Mouse (Mus musculus) adrenal gland (tissue): Measurements from ENCODE around the gene Ulk4.

ENCODE experiments used
- intact Hi-C: fragments of 180-260 bp; cut with DNase I; formaldehyde crosslinking; loops from one replicate; pipeline ENCODE4 v1.15.1; 2025
- long read RNA-seq, 2 experiments: library from polyadenylated mRNA; unstranded; transcript quantifications; one replicate each; pipeline ENCODE4 v2.0.0; 2020; ENCODE audit warnings: borderline replicate concordance in 1 of 2; ENCODE audit not compliant: insufficient replicate concordance in 1 of 2

Ulk4 gene
- long read RNA-seq, experiment 1: 0 reads
- long read RNA-seq, experiment 2, partial matches to known transcripts: 1 of 1 reads
- long read RNA-seq, experiment 2, other reads (novel, unspliced or antisense): 0 of 1 reads

DNA sequence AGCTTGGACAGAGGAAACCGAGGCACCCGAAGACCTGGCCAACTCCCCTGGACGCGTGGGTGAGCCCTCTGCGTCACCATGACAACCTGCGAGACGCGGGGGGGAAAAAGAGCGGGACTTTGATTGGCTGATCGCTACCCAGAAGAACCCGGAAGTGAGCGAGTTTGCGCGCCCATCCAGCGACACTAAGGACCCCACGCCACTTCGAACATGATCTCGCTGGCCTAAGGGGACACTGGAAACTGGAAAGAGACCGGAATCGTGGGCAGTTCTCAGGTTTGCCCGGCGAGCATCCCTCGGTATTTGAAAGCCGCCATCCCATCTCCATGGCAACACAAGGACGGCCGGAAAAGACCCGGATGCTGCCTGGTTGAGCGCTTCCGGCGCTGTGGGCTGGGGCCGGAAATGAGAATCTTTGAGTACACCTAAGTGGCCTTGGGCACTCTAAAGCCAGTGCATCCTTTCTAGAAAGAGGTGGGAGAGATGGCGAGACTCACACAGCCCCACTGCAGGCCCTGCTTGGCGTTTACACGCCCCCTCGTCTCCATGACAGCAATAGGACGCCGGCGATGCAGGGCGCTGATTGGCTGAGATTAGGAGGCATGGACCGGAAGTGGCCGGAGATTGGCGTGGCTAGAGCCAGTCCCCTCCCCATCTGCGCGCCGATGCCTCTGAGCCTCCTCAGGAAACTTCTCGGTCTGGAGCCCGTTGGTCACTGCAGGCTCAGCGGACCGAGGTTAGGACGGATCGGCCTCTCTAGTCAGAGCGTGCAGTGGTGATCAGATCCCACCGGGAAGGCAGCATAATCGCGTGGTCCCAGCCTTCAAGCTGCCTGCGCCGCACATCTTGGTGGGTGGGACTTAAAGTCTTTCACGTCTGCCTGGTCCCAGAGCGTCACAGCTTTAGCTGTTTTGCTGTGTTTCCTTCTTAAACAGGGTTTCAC, at the start of gene Ulk4:
Gene Ulk4 (minus strand): TSS at position 80 of the 943 bp plus-strand sequence.
- intact Hi-C loops: no loop called here

DNA sequence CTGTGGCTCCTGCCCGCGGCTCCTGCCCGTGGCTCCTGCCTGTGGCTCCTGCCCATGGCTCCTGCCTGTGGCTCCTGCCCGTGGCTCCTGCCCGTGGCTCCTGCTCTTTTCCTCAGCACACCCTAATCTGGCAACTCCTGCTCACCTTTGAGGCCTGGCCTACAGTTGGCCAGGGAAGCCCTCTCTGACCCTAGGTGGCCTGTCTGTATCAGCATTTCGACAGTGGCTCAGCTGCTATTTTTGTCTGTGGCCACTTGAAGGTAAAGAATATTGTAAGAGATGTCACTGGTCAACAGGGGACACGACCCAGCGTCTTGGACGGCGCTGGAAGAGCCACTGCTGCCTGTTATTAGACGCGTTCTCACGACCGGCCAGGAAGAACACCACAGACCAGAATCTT, 45.0 kb upstream of the Ulk4 start:
- intact Hi-C loops: no loop called here

GRCm38 (mm10) chr9:121321118-121321517, 44.1 kb upstream of the Ulk4 start:
- intact Hi-C loops: no loop called here

GRCm38 (mm10) chr9:121320433-121320832, 43.4 kb upstream of the Ulk4 start:
- intact Hi-C loops: no loop called here

DNA sequence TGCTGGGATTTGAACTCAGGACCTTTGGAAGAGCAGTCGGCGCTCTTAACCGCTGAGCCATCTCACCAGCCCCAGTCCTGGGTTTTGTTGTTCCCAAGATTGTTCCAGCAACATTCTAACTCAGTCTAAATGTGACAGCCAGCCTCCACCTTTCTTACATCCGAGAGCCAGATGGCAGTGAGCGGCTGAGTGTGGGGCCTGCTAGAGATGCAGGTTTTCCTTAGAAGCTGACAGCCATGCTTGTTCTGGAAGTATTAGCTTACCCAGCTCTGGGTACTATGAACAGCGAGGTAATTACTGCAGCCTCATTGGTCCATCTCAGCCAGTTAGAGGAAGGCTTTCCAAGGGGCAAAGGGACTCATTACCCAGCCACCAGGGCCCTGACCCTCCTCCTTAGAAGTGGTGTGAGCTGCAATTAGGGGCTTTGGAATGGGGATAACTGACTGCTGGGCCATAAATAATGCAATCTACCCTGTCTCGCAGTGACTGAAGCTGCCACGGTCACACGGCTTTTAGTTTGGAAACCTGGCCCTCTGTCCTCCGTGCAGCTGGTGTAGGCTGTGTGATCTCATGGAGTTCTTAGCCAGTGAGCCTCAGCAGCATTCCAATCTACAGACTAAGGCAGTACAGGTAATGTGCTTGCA, 42.4 kb upstream of the Ulk4 start:
- intact Hi-C loops: no loop called here

DNA sequence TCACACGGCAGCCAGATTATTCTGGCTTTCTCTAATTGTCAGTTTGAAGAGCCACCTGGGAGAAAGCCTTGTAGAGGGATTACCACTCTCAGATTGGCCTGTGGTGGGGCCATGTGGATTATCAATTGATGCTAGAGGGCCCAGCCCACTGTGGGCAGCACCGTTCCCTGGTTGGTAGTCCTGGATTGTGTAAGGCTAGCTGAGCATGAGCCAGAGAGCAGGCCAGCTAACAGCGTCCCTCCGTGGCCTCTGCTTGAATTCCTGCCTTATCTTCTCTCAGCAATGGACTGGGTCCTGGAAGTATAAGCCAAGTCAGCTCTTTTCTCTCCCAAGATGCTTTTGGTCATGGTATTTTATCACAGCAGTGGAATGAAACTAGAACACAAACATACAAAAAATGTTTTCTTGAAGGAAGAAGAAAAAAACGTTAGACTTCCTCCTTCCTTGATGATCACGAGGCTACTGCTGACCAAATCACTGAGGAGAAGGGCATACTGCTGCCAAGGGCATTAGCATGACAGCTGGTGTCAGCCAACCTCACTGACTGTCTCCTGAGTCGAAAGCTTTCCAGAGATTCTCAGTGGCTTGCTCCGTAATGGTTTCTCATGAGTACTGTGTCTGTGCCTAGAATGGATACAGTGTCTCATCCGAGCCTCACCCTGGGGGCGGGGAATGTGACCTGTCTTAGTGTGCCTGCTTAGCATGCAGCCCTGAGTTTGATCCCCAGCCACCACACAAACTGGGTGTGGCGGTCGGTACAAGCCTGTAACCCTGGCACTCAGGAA, 39.8 kb upstream of the Ulk4 start:
- intact Hi-C loops: no loop called here

- intact Hi-C loops: no loop called here
These were observed 39.1 kb upstream of the Ulk4 start for GRCm38 (mm10) chr9:121315901-121316595.

DNA sequence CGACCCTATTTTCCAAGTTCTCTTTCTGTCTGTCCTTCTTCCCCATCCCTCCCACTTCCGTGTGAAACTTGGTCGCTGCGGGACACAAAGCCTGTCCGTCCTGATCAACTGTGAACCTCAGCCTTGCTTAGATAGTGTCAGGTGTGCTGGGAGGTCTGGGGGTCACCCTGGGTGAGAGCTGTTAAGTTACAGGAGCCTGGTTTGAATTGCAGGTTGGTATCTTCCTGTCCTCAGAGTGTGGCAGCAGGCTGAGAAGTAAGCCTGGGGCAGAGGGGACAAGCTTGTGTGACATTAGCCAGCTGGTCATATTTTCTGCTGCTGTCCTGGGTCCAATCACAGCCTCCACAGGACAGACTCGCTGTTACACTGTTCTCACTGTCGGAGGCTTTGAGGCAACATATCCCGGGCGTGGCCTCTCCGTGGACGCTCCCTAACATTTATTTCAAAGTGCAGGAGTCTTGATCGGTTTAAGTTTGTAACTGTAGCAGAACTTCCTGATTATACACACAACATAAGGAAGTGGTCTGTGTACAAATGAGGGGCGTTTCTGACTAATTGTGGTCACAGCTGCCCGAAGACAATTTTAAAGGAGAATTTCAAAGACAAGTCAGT, 37.6 kb upstream of the Ulk4 start:
- intact Hi-C loops: no loop called here

DNA sequence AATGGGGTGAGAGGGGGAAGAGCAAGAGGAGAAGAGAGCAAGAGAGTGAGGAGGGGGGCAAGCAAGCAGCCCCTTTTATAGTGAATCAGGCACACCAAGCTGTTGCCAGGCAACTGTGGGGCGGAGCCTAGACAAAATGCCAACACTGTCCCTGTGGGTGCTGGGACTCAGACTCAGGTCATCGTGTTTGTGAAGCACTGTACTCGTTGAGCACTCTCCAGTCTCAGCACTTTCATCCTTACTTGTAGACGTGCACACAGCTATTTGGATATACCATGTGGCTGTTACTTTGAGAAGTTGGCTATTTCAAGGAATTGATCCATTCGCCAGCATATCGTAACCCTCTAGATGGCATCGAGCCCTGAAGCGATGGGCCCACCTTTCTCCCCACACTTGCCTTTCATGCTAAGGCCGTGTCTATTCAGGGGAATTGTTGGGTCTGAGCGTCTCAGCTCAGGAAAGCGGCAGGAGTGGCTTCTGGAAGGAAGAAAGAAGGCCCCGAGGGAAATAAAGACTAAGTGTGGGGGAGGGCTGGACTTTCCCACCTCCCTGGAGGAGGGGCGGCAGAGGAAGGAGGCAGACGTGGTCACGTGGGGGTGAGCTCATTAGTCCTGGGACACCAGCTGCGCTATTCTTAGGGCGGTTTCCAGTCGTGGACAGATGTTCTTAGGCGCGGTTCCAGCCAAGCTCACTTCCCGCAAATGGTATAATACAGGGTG, 36.8 kb upstream of the Ulk4 start:
- intact Hi-C loops: no loop called here

- intact Hi-C loops: no loop called here
These were observed 35.4 kb upstream of the Ulk4 start for GRCm38 (mm10) chr9:121312237-121312891.

DNA sequence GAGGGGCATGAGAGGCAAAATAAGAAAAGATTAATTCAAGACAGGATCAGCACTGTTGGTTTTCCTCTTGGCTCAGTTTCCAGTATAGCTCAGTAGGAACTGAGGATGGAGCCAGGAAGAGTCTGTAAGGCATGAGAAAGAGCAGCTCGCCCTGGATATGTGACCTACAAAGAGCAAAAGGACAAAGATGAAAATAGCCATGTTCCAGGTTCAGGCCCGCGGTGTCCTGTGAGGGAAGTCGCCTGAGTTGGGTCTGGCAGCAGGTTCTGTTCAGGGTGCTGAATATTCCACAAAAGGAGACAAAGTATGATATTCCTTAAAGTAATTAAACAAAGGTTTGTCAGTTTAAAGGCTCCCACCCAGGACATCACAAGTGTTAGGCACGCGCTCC, 34.8 kb upstream of the Ulk4 start:
- intact Hi-C loops: no loop called here

DNA sequence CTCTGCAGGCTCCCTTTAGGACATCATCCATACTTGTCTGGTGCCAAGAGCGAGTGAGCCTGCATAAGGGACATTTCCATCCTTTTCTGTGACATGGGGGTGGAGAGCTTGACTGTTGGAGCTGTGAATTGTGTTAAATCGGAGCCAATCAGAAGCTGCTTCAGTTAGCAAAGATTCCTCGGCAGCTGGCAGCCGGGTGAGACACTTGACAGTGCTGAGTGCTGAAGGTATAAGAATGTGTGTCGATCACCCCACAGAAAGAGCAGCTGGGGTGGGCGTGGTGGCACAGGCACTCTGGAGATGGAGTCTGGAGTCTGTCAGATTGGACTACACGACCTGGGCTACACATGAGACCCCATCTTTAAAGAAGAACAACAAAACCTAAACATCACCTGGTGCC, 33.5 kb upstream of the Ulk4 start:
- intact Hi-C loops: no loop called here

DNA sequence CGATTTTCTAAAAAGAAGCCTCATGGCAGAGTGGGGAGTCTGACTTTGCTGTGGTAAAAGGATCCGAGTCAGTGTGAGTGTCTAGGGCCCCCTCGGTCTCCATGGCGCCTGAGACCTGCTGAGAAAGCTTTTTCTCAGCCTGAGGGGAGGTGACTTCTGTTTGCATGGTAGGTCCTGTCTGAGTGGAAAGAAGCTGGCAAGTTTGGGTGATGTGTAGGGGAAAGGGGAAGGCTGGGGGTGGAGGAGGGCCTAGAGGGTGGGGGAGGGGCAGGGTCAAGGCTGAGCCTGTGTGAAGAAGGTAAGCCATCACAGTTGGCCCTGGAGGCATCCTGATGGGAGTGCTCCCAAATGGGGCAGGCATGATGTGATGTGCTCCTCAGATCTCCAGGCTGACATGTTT, 32.3 kb upstream of the Ulk4 start:
- intact Hi-C loops: no loop called here

GRCm38 (mm10) chr9:121305456-121305855, 28.5 kb upstream of the Ulk4 start:
- intact Hi-C loops: no loop called here

DNA sequence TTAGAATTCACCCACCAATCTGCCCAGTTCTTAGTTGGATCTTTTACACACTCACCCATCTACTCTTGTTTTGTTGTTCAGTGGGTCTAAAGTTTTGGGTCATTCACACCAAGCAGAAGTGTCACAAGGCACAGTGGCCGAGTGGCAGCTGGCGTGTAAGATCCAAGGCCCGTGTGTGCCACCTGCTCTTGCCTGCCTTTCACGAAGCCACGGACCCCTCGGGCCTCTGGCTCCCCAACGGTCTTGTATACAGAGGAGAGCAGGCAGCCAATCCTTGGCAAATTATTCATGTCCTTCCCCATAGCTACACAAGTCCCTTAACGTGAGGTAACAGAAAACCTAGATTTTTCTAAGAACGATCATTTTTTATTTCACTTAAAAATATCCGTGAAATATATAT, 27.5 kb upstream of the Ulk4 start:
- intact Hi-C loops: no loop called here

GRCm38 (mm10) chr9:121303748-121304147, 26.8 kb upstream of the Ulk4 start:
- intact Hi-C loops: no loop called here

DNA sequence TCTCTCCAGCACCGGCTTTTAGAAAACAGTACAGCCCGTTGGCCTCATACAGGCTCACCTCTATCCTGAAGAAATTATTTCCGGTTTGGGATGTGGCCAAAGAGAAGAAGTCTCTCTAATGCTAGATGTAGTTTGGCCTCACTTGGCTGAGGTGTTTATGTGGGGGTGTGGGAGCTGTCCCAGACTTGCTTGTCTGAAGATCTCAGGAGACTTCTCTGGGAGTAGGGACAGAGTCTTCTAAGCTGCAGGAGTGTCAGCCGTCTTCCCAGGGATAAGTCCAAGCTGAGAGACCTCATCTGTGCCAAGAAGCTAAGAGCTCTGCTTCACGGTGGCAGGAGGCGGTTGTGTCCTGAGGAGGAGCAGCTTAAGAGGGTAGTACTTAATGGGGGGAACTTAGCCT, 26.1 kb upstream of the Ulk4 start:
- intact Hi-C loops: no loop called here

- intact Hi-C loops: no loop called here
These were observed 25.5 kb upstream of the Ulk4 start for GRCm38 (mm10) chr9:121302543-121302942.
